Mouse (Mus musculus): ENCODE results near the gene Fezf2. TPM values are rescaled to one million over a fixed set of nuclear protein-coding genes. Genes with fewer than 3 reads are reported as not detected.
A peak's percentile ranks its signal among the peaks of the same experiment; 100 is the strongest.

Fezf2 gene
- polyA plus RNA-seq, 1 experiment from 2014 or later: not detected

- H3K9ac ChIP-seq (replicated peaks): no peak overlapping the region
- peaks cover 90% of the 10 kb centered on the region for H3K27me3 ChIP-seq (replicated peaks)
- H3K4me2 ChIP-seq: no peak overlapping the region
- H3K4me3 ChIP-seq (replicated peaks): no peak overlapping the region
- no peaks in the 10 kb centered on the region for H3K36me3 ChIP-seq
- peaks cover 37% of the 10 kb centered on the region for H3K4me1 ChIP-seq
- H3K27ac ChIP-seq (replicated peaks): no peak overlapping the region
- ATAC-seq (ENCODE audit: low FRiP score): no peak
- 3% methylated on average over 24 of the region's 24 CpGs for WGBS
- H3K9me3 ChIP-seq (replicated peaks): no peaks in the 10 kb centered on the region
Measured at GRCm38 (mm10) chr14:12341789-12342457, 6.1 kb downstream of the Fezf2 start.

GRCm38 (mm10) chr14:12341075-12341788 is 6.8 kb downstream of the Fezf2 start:
- WGBS: under 1% methylated on average over 42 of the region's 42 CpGs
- no peak overlapping the region for H3K27ac ChIP-seq (replicated peaks)
- no peak overlapping the region for H3K4me3 ChIP-seq (replicated peaks)
- H3K9ac ChIP-seq (replicated peaks): no peak overlapping the region
- H3K4me1 ChIP-seq: peaks cover 31% of the 10 kb centered on the region
- no peaks in the 10 kb centered on the region for H3K9me3 ChIP-seq (replicated peaks)
- H3K27me3 ChIP-seq (replicated peaks): peaks cover 91% of the 10 kb centered on the region
- 0 out of 2 replicates have a peak overlapping the region, but pooled peaks have one; percentile 9 for H3K4me2 ChIP-seq
- no peak for ATAC-seq (ENCODE audit: low FRiP score)
- H3K36me3 ChIP-seq: no peaks in the 10 kb centered on the region

- H3K9me3 ChIP-seq (replicated peaks): no peaks in the 10 kb centered on the region
- ATAC-seq (ENCODE audit: low FRiP score): no peak
- H3K4me1 ChIP-seq: peaks cover 23% of the 10 kb centered on the region
- H3K36me3 ChIP-seq: no peaks in the 10 kb centered on the region
- H3K27me3 ChIP-seq (replicated peaks): peaks cover 91% of the 10 kb centered on the region
- H3K4me2 ChIP-seq: no peak overlapping the region
- H3K9ac ChIP-seq (replicated peaks): no peak overlapping the region
- WGBS: 1% methylated on average over 19 of the region's 19 CpGs
- H3K4me3 ChIP-seq (replicated peaks): no peak overlapping the region
- H3K27ac ChIP-seq (replicated peaks): no peak overlapping the region
Measured at GRCm38 (mm10) chr14:12340238-12341074, 7.5 kb downstream of the Fezf2 start.

- Histone ChIP-seq H3K4me2 (no peak overlapping the region), H3K36me3 (no peaks in the 10 kb centered on the region), H3K4me3 (replicated peaks) (no peak overlapping the region), H3K4me1 (peaks cover 11% of the 10 kb centered on the region), H3K9ac (replicated peaks) (no peak overlapping the region), H3K27me3 (replicated peaks) (peaks cover 91% of the 10 kb centered on the region), H3K27ac (replicated peaks) (no peak overlapping the region), H3K9me3 (replicated peaks) (no peaks in the 10 kb centered on the region)
- WGBS: 2% methylated on average over 10 of the region's 10 CpGs
- no peak for ATAC-seq (ENCODE audit: low FRiP score)
Measured at GRCm38 (mm10) chr14:12338811-12339565, 9.0 kb downstream of the Fezf2 start.

GRCm38 (mm10) chr14:12337998-12338809 is 9.8 kb downstream of the Fezf2 start:
- H3K4me3 ChIP-seq (replicated peaks): no peak overlapping the region
- WGBS: 1% methylated on average over 16 of the region's 16 CpGs
- no peaks in the 10 kb centered on the region for H3K36me3 ChIP-seq
- H3K27ac ChIP-seq (replicated peaks): no peak overlapping the region
- no peak overlapping the region for H3K9ac ChIP-seq (replicated peaks)
- no peaks in the 10 kb centered on the region for H3K9me3 ChIP-seq (replicated peaks)
- ATAC-seq (ENCODE audit: low FRiP score): no peak
- H3K27me3 ChIP-seq (replicated peaks): peaks cover 88% of the 10 kb centered on the region
- H3K4me1 ChIP-seq: peaks cover 11% of the 10 kb centered on the region
- peak overlapping the region; percentile 1; the same call in 1 of the 2 replicates for H3K4me2 ChIP-seq

- H3K27me3 ChIP-seq (replicated peaks): peaks cover 89% of the 10 kb centered on the region
Measured at GRCm38 (mm10) chr14:12337421-12337997, 10.5 kb downstream of the Fezf2 start.

GRCm38 (mm10) chr14:12334925-12335324 is 13.1 kb downstream of the Fezf2 start:
- Histone ChIP-seq H3K4me1 (peaks cover 5% of the 10 kb centered on the region), H3K27me3 (replicated peaks) (peaks cover 76% of the 10 kb centered on the region), H3K9ac (replicated peaks) (no peak overlapping the region), H3K4me3 (replicated peaks) (no peak overlapping the region), H3K4me2 (no peak overlapping the region), H3K36me3 (no peaks in the 10 kb centered on the region), H3K27ac (replicated peaks) (no peak overlapping the region), H3K9me3 (replicated peaks) (no peaks in the 10 kb centered on the region)
- WGBS: 54% methylated on average over 7 of the region's 7 CpGs
- ATAC-seq (ENCODE audit: low FRiP score): no peak

More at GRCm38 (mm10) chr14:12337421-12337997, 10.5 kb downstream of the Fezf2 start:
- Histone ChIP-seq H3K4me1 (peaks cover 11% of the 10 kb centered on the region), H3K9ac (replicated peaks) (no peak overlapping the region), H3K27ac (replicated peaks) (no peak overlapping the region), H3K4me3 (replicated peaks) (no peak overlapping the region), H3K9me3 (replicated peaks) (no peaks in the 10 kb centered on the region), H3K4me2 (no peak overlapping the region), H3K36me3 (no peaks in the 10 kb centered on the region)
- 3% methylated on average over 8 of the region's 8 CpGs for WGBS
- no peak for ATAC-seq (ENCODE audit: low FRiP score)

GRCm38 (mm10) chr14:12333622-12334021 is 14.4 kb downstream of the Fezf2 start:
- 87% methylated on average over 7 of the region's 7 CpGs for WGBS
- no peaks in the 10 kb centered on the region for H3K36me3 ChIP-seq
- no peak overlapping the region for H3K27ac ChIP-seq (replicated peaks)
- H3K27me3 ChIP-seq (replicated peaks): peaks cover 67% of the 10 kb centered on the region
- no peak for ATAC-seq (ENCODE audit: low FRiP score)
- no peak overlapping the region for H3K4me2 ChIP-seq
- H3K4me3 ChIP-seq (replicated peaks): no peak overlapping the region
- H3K9me3 ChIP-seq (replicated peaks): no peaks in the 10 kb centered on the region
- no peak overlapping the region for H3K9ac ChIP-seq (replicated peaks)
- peaks cover 5% of the 10 kb centered on the region for H3K4me1 ChIP-seq

GRCm38 (mm10) chr14:12303106-12303505 is 44.9 kb downstream of the Fezf2 start:
- Histone ChIP-seq H3K27ac (replicated peaks) (no peak overlapping the region), H3K9me3 (replicated peaks) (no peaks in the 10 kb centered on the region), H3K27me3 (replicated peaks) (no peaks in the 10 kb centered on the region), H3K4me1 (no peaks in the 10 kb centered on the region), H3K4me3 (replicated peaks) (no peak overlapping the region), H3K9ac (replicated peaks) (no peak overlapping the region), H3K4me2 (no peak overlapping the region), H3K36me3 (peaks cover 9% of the 10 kb centered on the region)
- 53% methylated on average over 2 of the region's 2 CpGs for WGBS
- no peak for ATAC-seq (ENCODE audit: low FRiP score)

GRCm38 (mm10) chr14:12300677-12301076 is 47.3 kb downstream of the Fezf2 start:
- WGBS: 73% methylated on average over 3 of the region's 3 CpGs
- H3K4me1 ChIP-seq: no peaks in the 10 kb centered on the region
- no peak for ATAC-seq (ENCODE audit: low FRiP score)
- no peak overlapping the region for H3K9ac ChIP-seq (replicated peaks)
- H3K36me3 ChIP-seq: peaks cover 11% of the 10 kb centered on the region
- no peak overlapping the region for H3K27ac ChIP-seq (replicated peaks)
- no peaks in the 10 kb centered on the region for H3K9me3 ChIP-seq (replicated peaks)
- no peaks in the 10 kb centered on the region for H3K27me3 ChIP-seq (replicated peaks)
- no peak overlapping the region for H3K4me3 ChIP-seq (replicated peaks)
- H3K4me2 ChIP-seq: no peak overlapping the region
